In the genomic region with DNA sequence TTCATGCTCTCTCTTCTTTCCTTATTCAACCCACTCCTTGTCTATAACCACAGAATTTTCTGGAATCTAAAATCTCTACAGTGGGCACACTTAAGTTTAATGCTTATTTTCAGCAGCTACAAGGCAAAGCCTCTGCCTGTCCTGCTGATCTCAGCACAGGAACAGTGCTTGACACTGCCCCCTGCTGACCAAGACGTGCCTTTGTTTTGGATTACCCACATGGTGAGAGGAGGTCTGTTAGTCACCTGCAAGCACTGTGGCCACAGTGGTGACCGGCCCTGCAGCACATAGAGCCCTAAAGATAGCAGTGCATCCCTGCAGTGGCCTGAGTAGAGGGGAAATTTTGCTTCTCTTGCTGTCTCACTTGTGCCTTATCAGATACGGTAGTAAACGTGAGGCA, we compare ENCODE assay signal across 9 mouse cellular contexts. TPM values are rescaled to one million over a fixed set of nuclear protein-coding genes. Genes with fewer than 3 reads are reported as not detected.
A peak's percentile ranks its signal among the peaks of the same experiment; 100 is the strongest.
DNase-seq lines count a peak whose midpoint lies in the region; ATAC-seq lines count a peak whose summit lies in the region.
"Had no signal": no experiment of that assay in that cellular context is flagged by ENCODE, and none has a peak within 500 bp of the region (broad histone marks: within the 10 kb centered on the region; RNA-seq: fewer than 3 reads in every experiment).

No protein-coding gene starts in this region.

- ATAC-seq in liver, embryonic 12.5 days, result no peak

- no peak overlapping the region for H3K4me3 ChIP-seq in liver, embryonic 12.5 days
- H3K4me3 ChIP-seq: myocyte had no signal

- H3K9ac ChIP-seq in liver, embryonic 12.5 days, result no peak overlapping the region

- WGBS in liver, embryonic 12.5 days (ENCODE audit: insufficient replicate concordance), result 44% methylated on average over 4 of the region's 4 CpGs

- no peaks in the 10 kb centered on the region for H3K9me3 ChIP-seq in liver, embryonic 12.5 days (replicated peaks)

- H3K4me2 ChIP-seq in liver, embryonic 12.5 days, result no peak overlapping the region

- DNase-seq in liver (peak; percentile 58), ZHBTc4 (ENCODE audit: low read depth, low spot score) (peak; percentile 90)
- peak; percentile 76 to 86 for DNase-seq in cerebellum, postnatal 25 days
- DNase-seq in heart, postnatal 36 days, result peak; percentile 55 to 65
- peak; percentile 62 to 64 for DNase-seq in left cerebral cortex, postnatal 14 days (ENCODE audit: low spot score in 2 of 2)
- peak; percentile 77 for DNase-seq in naive thymus-derived CD4-positive, alpha-beta T cell, adult 2 months (ENCODE audit: low read depth)
- DNase-seq in thymus, postnatal 0 days (ENCODE audit: low spot score), result peak; percentile 73

- intact Hi-C loops in heart, postnatal 36 days (cut with DNase I), result loop anchor here (1.0 to 5.0 kb wide), 3 partner anchors 129 to 664 kb away; no protein-coding TSS in a partner anchor
- intact Hi-C loops in left cerebral cortex, postnatal 14 days (cut with DNase I), result loop anchor here (2.0 kb wide), 1 partner anchor 129 kb away; no protein-coding TSS in a partner anchor

- no peaks in the 10 kb centered on the region for H3K27me3 ChIP-seq in liver, embryonic 12.5 days (replicated peaks)

- H3K4me1 ChIP-seq in liver, embryonic 12.5 days, result no peaks in the 10 kb centered on the region

- H3K27ac ChIP-seq in liver, embryonic 12.5 days, result no peak overlapping the region

- no peaks in the 10 kb centered on the region for H3K36me3 ChIP-seq in liver, embryonic 12.5 days

RNA-seq across cellular contexts. Expression of a gene that starts 28.2 kb away (rescaled TPM):
- 53.6 TPM in 2 replicates for polyA plus RNA-seq in liver, embryonic 12.5 days (2016; fragmentation: Nextera tagmentation; extraction: Ambion mirVana)
- 100 to 1,000 TPM in 1 of 2 experiments, 10 to 100 TPM in 1; 88.1 to 111 TPM for total RNA-seq in heart, postnatal 36 days (2021)
- total RNA-seq in left cerebral cortex, postnatal 14 days (2021), result 10 to 100 TPM; 44.9 to 45.1 TPM
- polyA plus RNA-seq in thymus, postnatal 0 days (2015; fragmentation: Nextera tagmentation; extraction: Ambion mirVana), result 37.7 and 38.4 TPM in 2 replicates

RNA-seq across cellular contexts. Expression of a gene that starts 28.3 kb away (rescaled TPM):
- polyA plus RNA-seq in liver, embryonic 12.5 days (2016; fragmentation: Nextera tagmentation; extraction: Ambion mirVana), result 86.4 and 87.2 TPM in 2 replicates
- 10 to 100 TPM; 29.5 to 30.3 TPM for total RNA-seq in heart, postnatal 36 days (2021)
- 10 to 100 TPM; 60.1 to 61.2 TPM for total RNA-seq in left cerebral cortex, postnatal 14 days (2021)
- 132 and 135 TPM in 2 replicates for polyA plus RNA-seq in thymus, postnatal 0 days (2015; fragmentation: Nextera tagmentation; extraction: Ambion mirVana)
